Mouse (Mus musculus): ENCODE data around the gene Syt1.

Gene Syt1

DNA sequence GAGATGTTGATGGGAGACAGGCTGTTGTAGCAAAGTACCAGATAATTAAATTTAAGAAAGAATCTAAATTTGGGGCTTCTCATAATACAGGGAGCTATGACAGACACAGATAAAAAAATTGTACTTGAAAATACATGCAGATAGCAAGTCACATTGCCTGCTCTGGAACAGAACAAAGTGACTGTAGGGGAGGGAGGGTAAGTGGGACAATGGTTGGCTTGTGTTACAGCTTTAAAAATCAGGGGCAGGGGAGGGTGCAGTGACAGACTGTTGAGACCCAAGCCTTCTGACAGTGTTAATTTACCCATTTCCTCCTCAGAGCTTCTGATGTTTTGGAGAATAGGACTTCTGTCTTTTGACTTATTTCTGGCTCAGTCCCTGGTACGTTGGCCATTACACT lies 126.3 kb downstream of the Syt1 start:
- DNase-seq = no peak

DNA sequence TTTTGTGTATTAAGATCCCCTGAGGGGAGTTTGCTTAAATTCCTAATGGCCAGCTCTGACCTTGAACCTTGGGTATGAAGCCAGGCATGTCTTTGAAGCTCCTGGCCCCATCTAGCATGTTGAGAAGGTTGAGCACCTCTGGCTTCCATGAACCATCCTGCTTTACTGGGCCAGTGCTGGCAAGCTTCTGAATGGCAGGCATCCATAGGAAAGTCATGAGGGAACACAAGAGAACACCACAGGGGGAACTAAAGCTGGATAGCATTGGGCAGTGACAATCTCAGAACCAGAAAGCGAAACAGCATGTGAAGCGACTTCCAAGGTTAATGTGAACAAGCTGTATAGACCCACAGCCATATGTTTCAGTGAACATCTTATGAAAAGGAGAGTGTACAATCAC lies 130.4 kb downstream of the Syt1 start:
- DNase-seq = no peak

DNA sequence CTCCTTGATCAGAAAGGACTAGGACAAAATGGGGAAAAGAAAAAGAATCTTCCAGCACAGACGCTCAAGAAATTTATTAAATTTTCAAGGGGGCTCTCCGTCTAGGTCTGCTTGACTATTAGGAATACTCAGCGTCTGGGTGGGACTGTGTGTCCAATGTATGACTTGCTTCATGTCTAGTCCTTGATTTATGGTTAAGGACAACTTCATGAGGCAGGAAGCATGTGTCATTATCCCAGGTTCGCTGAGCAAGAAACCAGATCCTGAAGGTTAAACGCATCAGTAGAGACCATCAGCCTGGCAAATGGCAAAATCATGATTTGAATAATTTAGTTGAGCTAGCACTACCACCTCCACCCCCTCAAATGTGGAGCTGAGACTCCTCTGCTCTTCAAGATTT lies 135.1 kb downstream of the Syt1 start:
- DNase-seq = no peak

DNA sequence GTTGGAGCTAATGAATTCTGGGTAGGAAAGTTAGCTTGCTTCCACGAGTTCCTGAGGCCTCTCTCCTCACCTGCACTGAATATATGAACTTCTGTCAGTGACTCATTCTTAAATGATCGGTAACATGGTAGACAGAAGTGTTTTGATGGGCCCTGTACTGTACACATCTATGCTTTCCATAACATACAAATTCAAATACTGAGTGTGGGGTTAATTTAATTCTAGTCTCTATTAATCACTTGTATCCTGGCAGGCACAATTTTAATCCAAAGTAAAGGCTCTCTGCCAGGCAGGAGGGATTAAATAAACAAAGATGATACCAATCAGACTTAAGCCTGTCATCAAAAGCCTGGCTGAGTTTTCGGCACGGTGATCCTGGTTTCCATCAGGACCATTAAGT lies 136.1 kb downstream of the Syt1 start:
- no peak for DNase-seq

DNA sequence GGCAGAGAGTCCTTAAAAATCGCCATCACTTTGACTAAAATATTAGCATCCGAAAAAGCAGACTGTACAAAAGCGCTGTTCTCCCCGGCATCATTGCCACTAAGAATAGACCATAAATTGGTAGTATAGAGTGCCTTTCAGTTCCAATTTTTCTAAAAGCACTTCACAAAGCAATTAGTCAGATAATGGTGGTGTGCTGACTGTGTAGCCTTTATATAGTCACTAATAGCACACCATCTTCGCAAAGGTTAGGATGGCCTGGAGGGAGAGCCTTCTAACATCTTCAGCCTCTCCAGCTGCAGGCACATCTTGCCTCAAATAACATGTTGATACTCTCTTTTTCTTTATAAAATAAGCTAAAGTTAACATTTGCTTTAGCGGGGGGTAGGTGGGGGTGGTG lies 138.4 kb downstream of the Syt1 start:
- DNase-seq = no peak

DNA sequence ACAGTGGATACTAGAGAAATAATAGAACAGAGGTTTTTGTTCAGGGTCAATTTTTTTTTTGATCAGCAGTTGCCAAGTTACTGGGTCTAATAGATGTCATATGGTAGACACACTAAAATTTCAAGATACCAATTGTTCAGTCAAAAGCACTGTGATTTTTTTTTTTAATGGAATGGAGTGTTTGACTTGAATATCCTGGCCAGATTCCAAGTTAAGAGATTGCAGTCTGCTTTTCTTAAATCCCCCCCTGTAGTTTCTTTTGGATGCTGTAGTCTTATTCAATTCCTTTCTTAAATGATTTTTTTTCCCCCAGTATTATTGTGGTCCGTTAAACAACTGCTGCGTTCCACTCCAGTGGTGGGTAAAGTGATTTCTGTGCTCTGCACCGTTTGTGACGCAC lies 140.2 kb downstream of the Syt1 start:
- DNase-seq = no peak

DNA sequence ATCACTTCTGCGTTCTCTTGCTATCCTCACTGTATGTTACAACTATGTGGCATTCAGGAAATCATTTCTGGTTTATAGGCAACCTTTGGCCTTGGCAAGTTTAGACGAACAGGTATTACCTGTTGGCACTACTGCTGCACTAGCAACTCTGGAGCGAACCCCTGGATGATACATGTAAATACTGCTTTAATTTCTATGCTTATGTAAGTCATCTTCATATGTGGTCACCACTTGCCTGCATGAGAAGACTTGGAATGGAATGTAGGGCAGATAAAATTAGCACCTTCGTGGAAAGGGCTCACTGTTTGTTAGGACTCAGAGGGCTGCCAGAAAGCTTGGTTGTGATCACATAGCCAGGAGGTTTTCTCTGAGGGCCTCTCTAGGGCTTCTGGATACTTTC lies 142.6 kb downstream of the Syt1 start:
- no peak for DNase-seq

DNA sequence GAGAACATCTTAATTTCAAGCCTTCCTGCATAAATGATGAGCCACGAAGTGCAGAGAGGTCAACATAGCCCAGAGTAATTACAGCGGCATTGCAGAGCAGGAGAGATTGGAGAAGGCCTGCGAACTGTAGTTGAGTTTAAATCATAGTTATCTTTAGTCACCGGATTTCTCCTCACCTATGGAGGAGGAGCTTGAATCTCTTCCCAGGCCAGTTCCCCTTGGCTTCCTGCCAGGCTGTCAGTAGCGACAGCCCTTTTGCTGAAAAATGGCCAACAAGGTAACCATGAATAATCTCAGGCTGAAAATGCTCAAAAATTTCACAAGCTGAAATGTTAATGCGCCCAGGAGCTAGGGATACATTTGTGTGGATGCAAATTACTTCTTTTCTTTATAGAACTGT lies 143.6 kb downstream of the Syt1 start:
- DNase-seq = no peak

DNA sequence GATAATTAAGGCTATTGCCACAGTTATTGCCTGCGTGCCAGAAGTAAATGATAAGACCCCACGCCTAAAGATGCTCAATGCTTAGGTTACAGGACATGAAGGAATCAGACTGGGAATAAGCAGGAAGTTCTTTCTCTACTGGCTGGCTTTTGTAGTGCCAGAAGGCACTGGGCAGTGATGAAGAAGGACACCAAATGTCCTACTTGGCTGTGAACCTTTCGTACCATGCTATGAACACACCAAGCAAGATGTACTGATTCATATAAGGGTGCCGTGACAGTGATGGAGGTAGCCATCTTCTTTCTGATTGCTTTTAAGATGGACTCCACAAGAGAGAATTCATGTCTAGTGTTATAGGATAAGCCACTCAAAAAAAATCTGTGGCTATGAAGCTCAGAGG lies 145.2 kb downstream of the Syt1 start:
- no peak for DNase-seq

DNA sequence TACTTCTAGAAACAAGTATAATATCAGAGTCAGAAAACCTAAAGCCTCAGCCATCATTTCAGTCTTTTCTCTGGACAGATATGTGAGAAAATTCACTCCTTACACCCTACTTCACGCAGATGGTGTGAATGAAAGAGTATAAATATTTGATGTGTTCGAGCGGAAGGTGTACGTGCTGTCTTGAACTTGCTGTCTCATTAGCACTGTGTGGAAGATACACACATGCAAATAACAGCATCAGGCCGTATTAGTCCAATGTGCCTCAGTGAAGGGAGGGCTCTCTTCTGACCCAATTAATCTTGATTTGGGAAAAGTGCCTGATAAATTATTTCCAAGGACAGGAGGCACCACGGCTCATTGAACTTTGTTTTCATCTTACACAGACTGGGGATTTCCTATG lies 154.8 kb downstream of the Syt1 start:
- DNase-seq = no peak

DNA sequence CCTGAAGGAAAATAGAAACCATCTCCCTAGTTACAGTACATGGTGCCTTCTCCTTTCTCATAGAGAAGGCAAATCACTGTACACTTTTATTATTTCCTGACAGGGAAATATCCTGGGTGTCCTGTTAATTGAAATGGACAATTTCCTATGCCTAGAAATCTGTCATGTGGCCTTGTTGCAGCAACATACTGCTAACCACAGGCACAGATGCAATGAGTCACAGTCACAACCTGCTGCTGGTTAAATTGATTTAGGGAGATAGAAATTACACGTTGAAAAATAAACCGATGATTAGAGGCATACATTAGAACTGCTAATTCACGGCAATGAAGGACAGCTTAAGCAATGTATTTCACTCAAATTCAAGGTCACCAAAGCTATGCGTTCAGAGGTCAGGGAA lies 158.0 kb downstream of the Syt1 start:
- DNase-seq = no peak

DNA sequence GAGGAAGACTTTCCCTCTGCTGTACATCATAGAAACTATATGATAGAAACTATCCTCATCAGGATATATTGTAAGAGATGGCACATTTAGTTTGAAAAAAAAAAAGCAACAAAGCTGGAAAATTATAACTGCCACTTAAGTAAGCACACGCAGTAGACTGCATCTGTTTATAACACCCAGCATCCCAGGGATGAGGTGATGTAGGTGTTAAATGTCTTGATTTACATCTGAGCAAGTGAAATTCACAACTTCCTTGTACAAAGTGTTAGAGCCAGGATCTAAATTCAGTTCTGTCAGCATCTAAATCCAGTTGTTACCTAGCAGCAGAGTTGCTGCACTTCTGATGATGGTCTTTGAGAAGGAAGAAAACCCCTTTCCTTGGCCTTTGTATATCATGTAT lies 173.3 kb downstream of the Syt1 start:
- DNase-seq = peak; percentile 32

DNA sequence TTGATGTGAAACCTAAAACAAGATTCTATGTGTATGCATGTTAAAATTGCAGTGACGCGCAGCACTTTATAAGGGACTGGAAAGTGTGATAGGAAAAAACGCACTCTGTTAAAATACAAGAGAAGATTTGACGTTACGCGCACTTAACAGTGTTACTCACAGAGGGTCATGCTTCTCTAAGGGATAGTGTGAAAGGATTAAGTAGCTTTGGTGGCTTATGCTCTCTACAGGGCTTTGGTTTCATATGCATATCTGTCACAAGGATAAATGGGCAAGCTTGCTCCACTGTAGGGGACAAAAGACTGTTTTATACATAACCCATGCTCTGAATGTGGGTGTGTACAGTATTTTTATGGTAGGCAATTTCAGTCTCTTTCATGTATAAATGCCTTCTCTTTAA lies 178.5 kb downstream of the Syt1 start:
- DNase-seq = no peak

DNA sequence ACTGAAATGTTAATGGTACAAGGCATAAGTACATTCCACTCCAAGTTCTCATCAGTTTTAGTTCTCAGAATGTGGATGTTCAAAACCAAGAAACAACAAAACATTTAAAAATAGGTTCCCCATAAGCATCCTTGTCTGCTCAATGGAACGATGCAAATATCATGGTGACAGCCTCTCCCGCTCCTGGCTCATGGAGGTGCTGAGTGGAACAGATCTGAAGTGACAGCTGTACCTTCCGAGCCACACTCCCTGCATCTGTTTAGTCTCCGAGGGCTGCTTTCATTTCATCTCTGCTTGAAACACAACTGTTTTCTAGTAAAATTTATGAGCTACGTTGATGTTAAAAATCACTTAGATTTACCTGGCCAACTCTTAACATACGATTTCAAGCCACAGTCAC lies 179.0 kb downstream of the Syt1 start:
- DNase-seq = no peak

DNA sequence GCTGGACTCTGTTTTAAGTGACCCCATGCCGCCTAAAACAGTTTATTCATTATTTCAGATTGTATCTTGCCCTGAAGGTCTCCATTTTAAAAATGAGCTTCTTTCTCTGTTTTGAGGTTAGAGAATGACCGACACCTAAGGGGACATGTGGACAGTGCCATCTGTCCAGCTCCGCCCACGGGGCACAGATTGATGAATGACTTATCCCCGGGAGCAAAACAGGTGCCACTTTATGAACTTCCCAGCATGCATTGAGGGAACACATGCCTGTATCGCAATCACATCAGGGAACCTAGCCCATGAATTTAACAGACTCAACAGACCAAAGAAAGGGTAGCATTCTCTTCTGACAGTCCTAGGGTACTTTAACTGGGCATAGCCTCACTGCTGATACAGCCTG lies 188.5 kb downstream of the Syt1 start:
- no peak for DNase-seq

DNA sequence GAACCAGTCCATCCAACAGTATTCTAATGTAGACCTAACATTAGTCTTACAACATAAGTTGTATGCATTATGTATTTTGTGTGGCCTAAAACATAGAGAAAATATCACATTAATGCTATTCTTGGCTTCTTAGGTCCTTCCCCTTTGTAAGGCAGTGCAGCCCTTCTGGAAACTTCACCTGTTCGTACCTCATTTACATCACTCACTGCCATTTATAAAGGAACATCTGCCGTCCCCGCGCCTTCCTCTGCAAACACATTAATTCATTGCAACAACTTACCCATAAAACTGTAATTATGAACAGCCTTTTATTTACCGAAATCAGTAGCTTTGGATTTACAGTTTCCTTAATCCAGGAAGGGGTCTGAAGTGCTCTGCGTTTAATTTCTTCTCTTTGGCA lies 195.4 kb downstream of the Syt1 start:
- no peak for DNase-seq

DNA sequence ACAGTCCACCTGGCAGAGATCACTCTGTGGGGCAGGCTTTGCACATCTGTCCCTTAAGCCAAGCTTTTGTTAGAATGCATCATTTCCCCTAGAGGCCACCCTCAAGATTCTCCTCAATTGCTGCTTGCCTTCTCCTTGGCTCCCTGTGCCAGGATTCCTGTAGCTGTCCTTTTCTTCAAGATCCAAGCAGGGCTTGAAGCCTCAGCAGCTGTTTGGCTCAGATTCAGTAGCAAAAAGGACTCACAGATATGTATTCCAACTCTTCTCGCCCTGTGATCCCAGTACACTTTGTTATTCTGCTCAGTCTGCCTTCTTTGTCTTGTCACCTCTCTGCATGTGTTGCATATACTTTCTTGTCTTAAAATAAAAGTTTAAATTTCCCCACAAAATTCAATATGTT lies 206.4 kb downstream of the Syt1 start:
- DNase-seq = no peak

DNA sequence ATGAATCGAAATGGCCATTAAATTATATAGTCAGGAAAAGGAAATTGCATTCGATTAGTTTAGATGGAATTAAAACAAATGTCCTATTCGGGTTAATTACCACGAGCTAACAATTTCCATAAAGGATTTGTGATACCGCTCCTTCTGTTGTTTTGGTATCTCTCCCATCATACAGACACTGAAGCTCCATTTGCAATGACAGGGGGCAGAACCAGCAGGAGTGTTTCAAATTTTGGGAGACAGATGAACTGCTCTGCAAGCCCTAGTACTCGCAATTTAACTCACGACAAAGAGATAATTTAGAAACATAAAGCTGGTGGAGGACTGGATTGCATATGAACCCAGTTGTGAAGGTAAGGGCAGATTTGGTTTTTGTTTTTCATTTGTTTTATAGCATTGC lies 210.0 kb downstream of the Syt1 start:
- no peak for DNase-seq

DNA sequence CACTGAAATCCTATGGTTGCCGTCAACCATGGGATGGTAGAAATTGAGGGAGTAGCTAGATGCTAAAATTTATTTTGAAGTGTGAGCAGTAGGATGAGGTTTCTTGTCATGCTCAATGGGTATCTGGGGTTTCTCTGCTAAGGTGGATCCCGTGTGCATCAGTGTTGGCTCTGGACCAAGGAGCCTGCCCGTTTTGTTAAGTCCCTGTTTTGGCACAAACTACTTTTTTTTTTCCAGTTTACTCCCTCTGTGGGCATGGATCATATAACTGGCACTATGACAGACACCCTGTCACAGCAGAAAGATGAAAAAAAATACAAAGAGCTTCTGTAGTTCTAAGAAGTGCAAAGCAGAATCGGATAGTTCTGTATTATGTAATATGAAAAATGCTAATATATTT lies 212.0 kb downstream of the Syt1 start:
- no peak for DNase-seq

DNA sequence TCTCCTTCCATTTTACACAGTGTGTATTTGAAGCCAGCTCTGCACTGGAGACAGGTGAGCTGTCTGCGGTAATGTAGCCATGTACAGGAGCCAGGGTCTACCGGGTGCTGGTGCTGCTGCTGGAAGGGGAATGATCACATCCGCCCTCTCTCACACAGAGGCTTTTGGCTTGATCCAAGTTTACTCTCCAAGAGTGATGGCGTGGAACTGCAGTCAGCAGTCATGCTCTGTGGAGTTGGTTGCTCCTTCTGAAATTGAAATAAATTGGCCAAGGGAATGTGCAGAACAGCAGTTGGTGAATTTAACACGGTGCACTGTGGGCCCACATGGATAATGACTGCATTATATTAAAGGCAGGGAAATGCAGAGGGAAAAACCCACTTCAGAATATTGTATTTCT lies 228.0 kb downstream of the Syt1 start:
- DNase-seq = no peak

DNA sequence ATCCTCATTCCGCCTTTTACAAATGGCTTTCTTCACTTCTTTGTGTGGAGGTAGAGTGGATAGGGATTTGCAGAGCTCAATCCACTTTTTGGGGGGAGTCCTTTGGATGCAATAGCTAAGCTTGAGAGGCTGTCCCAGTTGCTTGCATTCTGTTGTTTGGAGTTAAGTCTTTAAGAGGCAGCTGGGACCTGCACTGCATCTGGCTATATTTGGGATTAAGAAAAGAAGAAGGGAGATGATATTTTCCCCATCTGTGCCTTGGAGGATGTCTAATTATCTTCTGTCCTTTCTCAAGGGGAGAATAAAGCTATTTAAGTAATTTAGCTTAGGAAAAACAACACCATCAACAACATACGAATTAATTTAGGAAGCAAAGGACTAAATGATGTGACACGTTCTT lies 230.2 kb downstream of the Syt1 start:
- DNase-seq = no peak

DNA sequence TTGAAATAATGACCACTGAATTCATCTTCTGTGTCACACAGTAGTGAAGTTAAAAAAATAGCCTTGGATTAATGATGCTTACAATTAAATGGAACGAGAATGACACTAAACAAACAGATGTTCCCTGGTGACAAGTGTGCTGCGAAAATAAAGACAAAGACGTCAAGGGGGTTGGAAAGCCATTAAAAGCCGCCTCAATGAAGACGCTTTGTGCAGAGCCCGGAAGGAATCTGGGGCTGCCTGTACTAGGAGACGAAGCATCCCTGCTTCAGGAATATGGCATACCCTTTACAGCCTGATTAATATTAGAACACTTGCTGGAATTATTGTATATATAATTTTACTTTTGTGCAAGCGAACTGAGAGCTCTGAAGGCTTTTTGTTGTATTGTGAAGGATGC lies 234.0 kb downstream of the Syt1 start:
- no peak for DNase-seq

DNA sequence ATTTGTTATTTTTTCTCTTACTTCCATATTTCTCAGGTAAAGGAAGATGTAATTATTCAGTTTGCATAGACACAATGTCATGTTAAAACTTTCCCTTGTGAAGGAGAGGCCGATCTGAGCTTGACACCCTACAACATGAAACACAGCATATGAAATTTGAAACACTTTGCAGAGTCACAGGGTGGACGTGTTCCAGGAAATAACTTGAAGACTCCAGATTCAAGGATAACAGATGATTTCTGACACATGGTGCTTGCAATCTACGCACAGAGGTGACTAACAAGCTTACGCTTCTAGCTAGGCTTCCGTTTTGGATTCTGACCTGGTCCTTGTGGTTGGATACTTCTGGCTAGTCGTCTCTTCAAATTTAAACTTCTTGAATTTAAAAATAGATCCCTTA lies 239.7 kb downstream of the Syt1 start:
- no peak for DNase-seq

DNA sequence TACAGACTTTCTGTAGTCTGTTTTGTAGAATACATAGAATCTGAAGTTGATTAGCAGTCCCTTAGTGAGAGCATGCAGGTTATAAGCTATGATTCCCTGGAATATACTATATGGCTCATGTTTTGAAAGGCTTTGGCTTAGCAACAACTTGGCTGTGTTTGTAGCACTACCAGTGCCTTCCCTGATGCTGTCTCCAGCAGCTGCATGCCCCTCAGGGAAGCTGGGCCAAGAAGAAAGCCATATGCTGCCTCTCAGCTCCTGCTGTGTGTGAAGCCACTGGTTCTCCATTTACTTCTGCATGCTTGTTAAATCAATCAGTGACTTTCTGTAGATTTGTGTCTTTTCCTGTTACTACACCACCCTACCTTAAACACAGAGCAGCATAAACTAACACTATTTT lies 245.2 kb downstream of the Syt1 start:
- peak; percentile 26 for DNase-seq

DNA sequence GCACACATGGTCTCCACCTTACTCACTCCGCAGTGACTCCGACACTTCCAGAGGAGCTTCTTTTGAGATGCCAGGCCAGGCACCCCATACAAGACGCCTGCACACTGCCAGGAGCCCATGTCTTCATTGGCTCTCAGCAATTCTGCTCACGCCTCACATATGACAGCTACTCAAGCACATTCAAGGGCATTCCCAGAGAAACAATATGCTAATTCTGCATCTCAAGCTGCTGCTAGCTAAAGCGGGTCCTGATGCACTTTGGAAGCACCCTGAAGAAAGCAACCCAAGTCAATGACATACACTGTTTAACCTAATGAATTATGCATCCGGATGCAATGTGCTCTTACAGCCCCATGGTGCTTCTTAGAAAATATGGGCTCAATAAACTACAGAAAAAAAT lies 247.1 kb downstream of the Syt1 start:
- no peak for DNase-seq

DNA sequence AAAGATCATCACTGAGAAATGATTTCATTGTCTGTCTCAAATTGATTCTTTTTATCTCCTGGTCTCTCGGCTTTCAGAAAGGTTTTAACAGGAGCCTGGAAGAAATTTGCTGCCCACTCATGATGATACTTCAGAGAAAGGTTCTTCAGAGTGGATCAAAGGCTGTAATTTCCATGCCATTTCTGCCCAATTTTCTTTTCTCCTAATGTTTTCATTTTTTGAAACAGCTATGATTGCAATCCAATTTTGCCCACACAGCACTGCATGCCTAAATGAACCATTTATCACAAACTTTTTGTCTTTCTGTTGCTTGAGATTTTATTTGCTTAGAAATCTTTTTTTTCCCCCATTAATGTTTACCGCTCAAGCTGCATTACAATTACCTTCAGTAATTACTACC lies 257.5 kb downstream of the Syt1 start:
- no peak for DNase-seq

DNA sequence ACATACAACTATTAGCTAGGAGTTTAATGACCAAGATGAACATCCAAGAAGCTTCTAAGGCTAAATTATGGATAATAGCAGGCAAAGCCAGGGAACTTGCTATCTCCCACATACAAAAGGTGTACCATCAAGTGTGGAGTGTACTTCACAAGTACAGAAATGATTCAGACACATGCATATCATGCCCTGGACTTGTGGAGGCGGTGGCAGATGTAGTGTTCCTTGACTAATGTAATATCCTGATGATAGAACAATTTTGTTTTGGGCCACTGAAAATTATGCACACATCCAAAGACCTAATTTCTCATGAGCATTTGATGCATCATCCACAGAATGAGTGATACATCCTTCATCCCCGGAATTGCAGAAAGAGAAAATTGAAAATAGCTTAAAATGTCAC lies 267.0 kb downstream of the Syt1 start:
- DNase-seq = peak; percentile 54
